Mouse (Mus musculus) hindbrain, embryonic 13.5 days (tissue): ENCODE data around the gene Cggbp1. TPM values are rescaled to one million over a fixed set of nuclear protein-coding genes. Genes with fewer than 3 reads are reported as not detected.
"Not testable (repeated sequence)": the region's sequence is repeated elsewhere in the genome, so short reads cannot be mapped to it uniquely, and the experiment has no call there.

Experiments used
- ATAC-seq: fragments of 200-750 bp; cut with Nextera tagmentation; 2 replicates; pipeline ENCODE4 v1.8.0; 2017; ENCODE audit warnings: moderate TSS enrichment; ENCODE audit not compliant: low FRiP score
- H3K27ac ChIP-seq: fragments of 300-500 bp; sonication (generic); 2 replicates; pipeline ENCODE4 v1.5.1; 2015; ENCODE audit warnings: inconsistent platforms, mild to moderate bottlenecking, moderate library complexity
- H3K27me3 ChIP-seq: fragments of 300-500 bp; sonication (generic); 2 replicates; pipeline ENCODE4 v1.6.1; 2015; ENCODE audit warnings: mild to moderate bottlenecking, inconsistent platforms
- H3K36me3 ChIP-seq: fragments of 300-500 bp; sonication (generic); 2 replicates; pipeline ENCODE4 v1.6.1; 2015; ENCODE audit warnings: mild to moderate bottlenecking, inconsistent platforms
- H3K4me1 ChIP-seq: fragments of 300-500 bp; sonication (generic); replicated peaks from 2 replicates; pipeline ENCODE4 v1.6.1; 2015; ENCODE audit warnings: inconsistent platforms
- H3K4me2 ChIP-seq: fragments of 300-500 bp; sonication (generic); 2 replicates; pipeline ENCODE4 v1.6.1; 2015; ENCODE audit warnings: inconsistent platforms, mild to moderate bottlenecking, moderate library complexity
- H3K4me3 ChIP-seq: fragments of 300-500 bp; sonication (generic); 2 replicates; pipeline ENCODE4 v1.5.1; 2015; ENCODE audit warnings: mild to moderate bottlenecking, inconsistent platforms
- H3K9ac ChIP-seq: fragments of 300-500 bp; sonication (generic); 2 replicates; pipeline ENCODE4 v1.6.1; 2015; ENCODE audit warnings: mild to moderate bottlenecking, inconsistent platforms
- H3K9me3 ChIP-seq: fragments of 300-500 bp; sonication (generic); 2 replicates; pipeline ENCODE4 v1.6.1; 2016; ENCODE audit warnings: inconsistent platforms
- WGBS: fragments of 180-500 bp; shearing (Covaris S2); methylation state at CpG from one replicate; pipeline ENCODE4 v1.1.7; 2015; 5-methylcytosine and 5-hydroxymethylcytosine counted together
- polyA plus RNA-seq: library from polyadenylated mRNA; unstranded; fragments of >200 nt; fragmentation: Nextera tagmentation; extraction: Ambion mirVana; gene quantifications from 2 replicates; pipeline ENCODE4 v1.2.1, GENCODE M21; 2015

The Cggbp1 gene
- polyA plus RNA-seq, 1 experiment from 2014 or later: 72.9 TPM

DNA sequence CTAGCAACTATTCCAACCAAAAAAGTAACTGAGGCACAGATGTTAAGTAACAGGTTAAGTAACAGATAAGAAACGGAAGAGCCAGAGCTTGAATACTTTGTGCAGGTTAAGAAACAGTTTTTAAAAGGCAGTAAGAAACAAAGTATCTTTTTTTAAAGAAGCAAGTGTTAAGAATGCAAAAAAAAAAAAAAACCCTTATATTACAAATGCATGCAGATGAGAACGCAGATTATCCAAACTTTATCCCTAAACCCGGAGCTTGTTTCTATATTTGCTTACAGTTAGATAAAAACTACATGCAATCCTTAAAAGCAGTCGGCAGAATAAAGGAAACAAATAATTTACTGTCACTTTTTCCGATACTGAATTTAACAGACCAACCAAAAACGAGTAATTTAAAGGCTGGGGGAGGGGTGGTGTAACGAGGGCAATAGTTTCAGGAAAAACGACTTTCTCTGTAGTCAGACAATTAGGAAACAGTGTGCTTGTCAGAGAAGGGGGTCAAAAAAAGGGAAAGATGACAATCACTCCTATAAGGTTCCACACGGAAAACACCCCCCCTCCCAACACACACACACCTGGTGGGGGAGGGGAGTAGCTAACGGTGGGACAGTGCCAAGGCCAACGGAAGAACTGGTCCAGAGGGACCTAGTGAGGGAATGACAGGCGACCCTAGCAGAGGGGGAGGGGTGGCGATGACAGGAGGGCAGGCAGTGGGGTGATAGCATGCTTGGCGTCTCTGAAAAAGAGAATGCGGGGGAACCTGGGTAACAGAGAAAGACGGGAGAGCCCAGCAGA, 1.3 kb upstream of the Cggbp1 start:
- peak overlapping the region; percentile 92 for H3K4me3 ChIP-seq
- peaks cover 6% of the 10 kb centered on the region for H3K36me3 ChIP-seq
- ATAC-seq: 0 out of 2 replicates have a peak, but pooled peaks have one; percentile 1
- peak overlapping the region; percentile 89 for H3K4me2 ChIP-seq
- no peaks in the 10 kb centered on the region for H3K27me3 ChIP-seq
- WGBS: 5% methylated on average over 16 of the region's 16 CpGs
- no peaks in the 10 kb centered on the region for H3K9me3 ChIP-seq
- peak overlapping the region; percentile 93 for H3K9ac ChIP-seq
- H3K4me1 ChIP-seq: peaks cover 26% of the 10 kb centered on the region
- H3K27ac ChIP-seq: peak overlapping the region; percentile 98

DNA sequence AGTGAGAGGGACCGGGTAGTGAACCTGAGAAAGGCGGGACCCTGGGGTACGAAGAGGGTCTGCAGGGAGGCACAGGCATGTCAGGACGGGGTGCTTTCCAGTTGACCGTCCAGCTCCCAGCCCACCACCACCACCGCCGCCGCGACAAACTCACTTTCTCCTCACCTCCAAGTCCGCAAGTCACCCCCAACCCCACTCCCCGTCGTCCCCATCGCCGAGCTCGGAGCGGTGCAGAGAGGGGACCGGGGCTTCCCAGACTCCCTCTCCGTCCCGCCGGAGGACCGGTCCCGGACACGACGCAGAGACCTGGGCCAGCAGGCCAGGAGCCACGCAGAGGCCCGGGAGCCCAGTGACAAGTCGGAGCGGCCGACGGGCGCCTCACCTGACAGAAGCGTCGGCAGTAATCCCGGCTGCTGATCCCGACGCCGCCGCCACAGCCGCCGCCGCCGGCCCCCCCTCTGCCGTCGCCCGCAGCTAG, 672 bp upstream of the Cggbp1 start:
- WGBS: 2% methylated on average over 34 of the region's 45 CpGs
- peak; percentile 60; the same call in 1 of the 2 replicates for ATAC-seq

DNA sequence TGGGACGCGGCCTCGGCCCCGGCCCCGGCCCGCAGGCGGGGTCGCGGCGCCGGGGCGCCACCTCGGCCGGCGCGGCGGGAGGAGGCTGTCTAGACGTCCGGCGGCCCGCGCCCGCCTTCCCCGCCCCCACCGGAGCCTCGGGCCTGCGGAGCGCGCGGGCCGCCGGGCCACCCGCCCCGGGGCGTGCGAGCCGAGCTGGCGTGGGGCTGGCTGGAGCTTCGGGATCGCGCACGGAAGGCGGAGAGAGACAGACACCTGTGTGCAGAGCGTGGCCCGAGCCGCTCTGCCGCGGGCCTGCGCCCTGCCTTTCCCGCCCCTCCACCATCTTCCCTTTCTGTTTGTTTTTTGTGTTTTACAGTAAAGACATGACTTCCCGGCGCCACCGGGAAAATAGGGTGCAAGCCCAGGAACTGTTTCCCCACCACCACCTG, 660 bp downstream of the Cggbp1 start:
- peaks cover 26% of the 10 kb centered on the region for H3K4me1 ChIP-seq
- peak overlapping the region; percentile 90 for H3K9ac ChIP-seq
- ATAC-seq: peak; percentile 8

More for the DNA sequence above, 672 bp upstream of the Cggbp1 start:
- H3K36me3 ChIP-seq: peaks cover 12% of the 10 kb centered on the region
- peak overlapping the region; percentile 89 for H3K4me2 ChIP-seq
- H3K4me1 ChIP-seq: peaks cover 26% of the 10 kb centered on the region
- H3K27ac ChIP-seq: peak overlapping the region; percentile 98
- peak overlapping the region; percentile 93 for H3K9ac ChIP-seq
- no peaks in the 10 kb centered on the region for H3K9me3 ChIP-seq
- no peaks in the 10 kb centered on the region for H3K27me3 ChIP-seq
- H3K4me3 ChIP-seq: peak overlapping the region; percentile 92

DNA sequence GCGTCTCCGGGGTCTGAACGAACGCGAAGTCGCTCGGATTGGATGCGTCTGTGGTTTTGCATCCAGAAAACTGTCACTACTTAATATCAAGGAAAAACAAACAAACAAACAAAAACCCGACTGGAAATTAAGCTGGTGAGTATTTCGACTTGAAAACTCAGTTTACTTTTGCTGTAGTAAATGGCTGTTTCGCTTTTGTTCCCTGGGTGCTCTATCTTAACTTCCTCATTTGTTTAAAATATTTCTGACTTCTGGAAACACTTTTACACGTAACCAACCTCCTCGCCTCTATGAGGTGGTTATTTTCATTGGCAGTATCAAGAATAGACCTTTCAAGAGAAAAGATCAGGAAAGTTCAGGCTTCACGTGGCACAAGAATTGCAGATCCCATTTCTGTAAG, 1.1 kb downstream of the Cggbp1 start:
- peak overlapping the region; percentile 98; the same call in 1 of the 2 replicates for H3K27ac ChIP-seq
- no peak for ATAC-seq
- H3K4me3 ChIP-seq: peak overlapping the region; percentile 92
- H3K27me3 ChIP-seq: no peaks in the 10 kb centered on the region
- peak overlapping the region; percentile 71 for H3K4me2 ChIP-seq
- H3K9ac ChIP-seq: peak overlapping the region; percentile 90
- no peaks in the 10 kb centered on the region for H3K9me3 ChIP-seq
- 8% methylated on average over 14 of the region's 14 CpGs for WGBS
- H3K36me3 ChIP-seq: peaks cover 18% of the 10 kb centered on the region
- H3K4me1 ChIP-seq: peaks cover 26% of the 10 kb centered on the region

More for the DNA sequence above, 660 bp downstream of the Cggbp1 start:
- Histone ChIP-seq H3K4me3 (peak overlapping the region; percentile 92), H3K4me2 (peak overlapping the region; percentile 71), H3K36me3 (peaks cover 18% of the 10 kb centered on the region), H3K9me3 (no peaks in the 10 kb centered on the region), H3K27me3 (no peaks in the 10 kb centered on the region), H3K27ac (peak overlapping the region; percentile 98)
- WGBS: under 1% methylated on average over 41 of the region's 53 CpGs

DNA sequence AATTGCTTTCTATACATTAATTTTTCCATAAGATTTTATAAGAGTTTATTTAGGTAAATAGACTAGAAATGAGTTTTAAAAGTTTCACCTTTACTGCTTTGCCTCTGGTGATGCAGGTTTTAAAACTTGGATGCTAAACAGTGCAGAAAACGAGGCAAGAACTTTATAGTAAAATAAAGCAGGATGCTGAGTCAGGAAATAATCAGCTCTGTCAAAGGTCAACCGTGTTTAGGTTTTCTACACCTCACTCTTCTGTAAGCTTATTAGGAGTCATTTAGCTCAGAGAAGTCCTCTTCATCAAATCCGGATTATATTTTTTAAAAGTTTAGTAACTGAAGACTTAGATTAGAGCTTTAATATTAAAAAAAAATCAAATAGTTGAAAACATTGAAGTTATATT, 5.2 kb downstream of the Cggbp1 start:
- WGBS: 91% methylated on average over 3 of the region's 3 CpGs
- no peaks in the 10 kb centered on the region for H3K9me3 ChIP-seq
- no peaks in the 10 kb centered on the region for H3K27me3 ChIP-seq
- no peak overlapping the region for H3K9ac ChIP-seq
- H3K36me3 ChIP-seq: peaks cover 18% of the 10 kb centered on the region
- no peak overlapping the region for H3K4me3 ChIP-seq
- peaks cover 19% of the 10 kb centered on the region for H3K4me1 ChIP-seq
- no peak overlapping the region for H3K27ac ChIP-seq
- ATAC-seq: no peak
- H3K4me2 ChIP-seq: no peak overlapping the region

DNA sequence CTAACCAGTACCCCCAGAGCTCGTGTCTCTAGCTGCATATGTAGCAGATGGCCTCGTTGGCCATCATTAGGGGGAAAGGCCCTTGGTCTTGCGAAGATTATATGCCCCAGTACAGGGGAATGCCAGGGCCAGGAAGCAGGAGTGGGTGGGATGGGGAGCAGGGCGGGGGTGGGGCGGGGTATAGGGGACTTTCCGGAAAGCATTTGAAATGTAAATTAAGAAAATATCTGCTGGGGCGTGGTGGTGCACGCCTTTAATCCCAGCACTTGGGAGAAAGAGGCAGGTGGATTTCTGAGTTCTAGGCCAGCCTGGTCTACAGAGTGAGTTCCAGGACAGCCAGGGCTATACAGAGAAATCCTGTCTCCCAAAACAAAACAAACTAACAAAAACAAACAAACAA, 14.0 kb downstream of the Cggbp1 start:
- H3K36me3 ChIP-seq, H3K27me3 ChIP-seq, H3K9me3 ChIP-seq, H3K4me1 ChIP-seq, H3K4me2 ChIP-seq, H3K4me3 ChIP-seq, H3K27ac ChIP-seq, ATAC-seq, H3K9ac ChIP-seq: not testable (repeated sequence)
- WGBS: 89% methylated on average over 8 of the region's 8 CpGs

DNA sequence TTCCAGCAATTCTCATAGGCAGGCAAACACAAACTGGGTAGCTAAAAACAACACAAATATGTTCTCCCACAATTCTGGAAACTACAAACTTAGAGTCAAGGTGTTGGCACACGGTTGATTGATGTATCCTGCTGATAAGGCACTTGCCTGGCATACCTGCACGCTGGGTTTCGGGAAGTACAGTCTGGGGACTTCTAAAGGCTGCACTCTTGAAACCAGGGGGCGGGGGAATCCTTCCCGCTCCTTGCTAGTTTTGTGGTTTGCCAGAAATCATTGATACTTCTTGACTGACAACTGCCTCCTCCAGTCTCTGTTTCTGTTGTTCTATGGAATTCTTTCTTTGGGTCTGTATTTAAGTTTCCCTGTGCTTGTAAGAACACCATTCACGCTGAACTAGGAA, 16.8 kb downstream of the Cggbp1 start:
- Histone ChIP-seq H3K27me3 (no peaks in the 10 kb centered on the region), H3K4me1 (no peaks in the 10 kb centered on the region), H3K9me3 (no peaks in the 10 kb centered on the region), H3K4me2 (no peak overlapping the region), H3K4me3 (no peak overlapping the region), H3K9ac (no peak overlapping the region), H3K27ac (no peak overlapping the region), H3K36me3 (no peaks in the 10 kb centered on the region)
- ATAC-seq: no peak
- WGBS: 75% methylated on average over 6 of the region's 6 CpGs

DNA sequence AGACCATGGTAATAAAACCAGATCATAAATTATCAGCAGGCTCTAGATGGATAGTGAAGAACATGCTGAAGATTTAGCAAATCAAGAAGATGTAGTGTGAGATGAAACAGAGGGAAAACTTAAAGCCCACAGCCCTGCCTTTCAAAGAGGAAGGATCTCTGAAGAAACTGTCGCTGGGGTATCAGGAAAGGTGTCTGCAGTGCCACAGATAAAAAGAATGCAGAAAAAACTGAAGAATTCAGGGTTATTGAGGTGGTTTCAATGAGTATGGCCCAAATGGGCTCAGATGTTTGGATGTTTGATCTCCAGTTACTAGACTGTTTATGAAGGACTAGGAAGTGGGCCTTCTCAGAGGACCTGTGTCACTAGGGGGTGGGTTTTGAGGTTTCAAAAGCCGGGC, 17.8 kb downstream of the Cggbp1 start:
- H3K27ac ChIP-seq: no peak overlapping the region
- ATAC-seq: no peak
- no peaks in the 10 kb centered on the region for H3K9me3 ChIP-seq
- H3K4me1 ChIP-seq: peaks cover 4% of the 10 kb centered on the region
- H3K4me3 ChIP-seq: no peak overlapping the region
- 75% methylated on average over 2 of the region's 2 CpGs for WGBS
- no peak overlapping the region for H3K4me2 ChIP-seq
- no peaks in the 10 kb centered on the region for H3K36me3 ChIP-seq
- no peaks in the 10 kb centered on the region for H3K27me3 ChIP-seq
- no peak overlapping the region for H3K9ac ChIP-seq

DNA sequence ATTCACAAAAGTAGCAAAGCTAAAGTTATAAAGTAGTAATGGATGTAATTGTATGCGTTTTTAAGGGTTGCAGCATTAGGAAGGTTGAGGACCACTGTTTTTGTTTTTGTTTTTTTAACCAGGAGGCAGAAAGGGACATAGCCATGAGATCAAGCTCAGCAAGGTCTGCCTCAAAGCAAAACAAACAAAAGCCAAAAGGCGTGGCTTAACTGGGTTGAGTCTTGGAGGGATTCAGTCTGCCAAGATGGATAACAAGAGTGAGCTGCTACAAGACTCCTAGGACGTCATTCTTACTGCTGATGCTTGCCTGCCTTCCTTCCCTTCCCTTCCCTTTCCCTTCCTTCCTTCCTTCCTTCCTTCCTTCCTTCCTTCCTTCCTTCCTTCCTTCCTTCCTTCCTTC, 20.5 kb downstream of the Cggbp1 start:
- WGBS: 33% methylated on average over 3 of the region's 3 CpGs
- H3K4me3 ChIP-seq: no peak overlapping the region
- ATAC-seq: no peak
- H3K4me1 ChIP-seq: peaks cover 4% of the 10 kb centered on the region
- H3K9ac ChIP-seq: no peak overlapping the region
- H3K4me2 ChIP-seq: no peak overlapping the region
- no peaks in the 10 kb centered on the region for H3K27me3 ChIP-seq
- H3K36me3 ChIP-seq: no peaks in the 10 kb centered on the region
- H3K9me3 ChIP-seq: no peaks in the 10 kb centered on the region
- no peak overlapping the region for H3K27ac ChIP-seq

DNA sequence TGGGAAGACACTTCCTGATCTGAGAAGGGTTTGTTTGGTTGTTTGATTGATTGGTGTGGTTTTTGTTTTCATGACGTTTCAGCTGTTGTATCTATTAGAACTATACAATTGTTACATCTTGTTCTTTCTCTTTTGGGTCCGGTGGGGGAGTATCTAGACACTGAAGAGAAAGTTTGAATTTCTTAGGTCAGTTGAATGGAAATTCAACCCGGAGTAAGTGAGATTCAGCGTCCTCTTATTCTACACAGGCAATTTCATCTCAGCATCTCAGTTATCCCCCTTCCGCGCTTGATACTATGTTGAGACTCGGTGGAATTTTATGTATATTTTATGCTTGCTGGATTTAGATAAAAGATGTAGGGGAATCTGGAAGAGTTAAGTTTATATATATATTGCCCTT, 21.0 kb downstream of the Cggbp1 start:
- 11% methylated on average over 7 of the region's 7 CpGs for WGBS
- peak overlapping the region; percentile 65 for H3K4me2 ChIP-seq
- H3K27ac ChIP-seq: no peak overlapping the region
- peaks cover 4% of the 10 kb centered on the region for H3K4me1 ChIP-seq
- peak overlapping the region; percentile 52 for H3K4me3 ChIP-seq
- no peaks in the 10 kb centered on the region for H3K9me3 ChIP-seq
- H3K27me3 ChIP-seq: no peaks in the 10 kb centered on the region
- no peak for ATAC-seq
- H3K36me3 ChIP-seq: no peaks in the 10 kb centered on the region
- H3K9ac ChIP-seq: no peak overlapping the region

DNA sequence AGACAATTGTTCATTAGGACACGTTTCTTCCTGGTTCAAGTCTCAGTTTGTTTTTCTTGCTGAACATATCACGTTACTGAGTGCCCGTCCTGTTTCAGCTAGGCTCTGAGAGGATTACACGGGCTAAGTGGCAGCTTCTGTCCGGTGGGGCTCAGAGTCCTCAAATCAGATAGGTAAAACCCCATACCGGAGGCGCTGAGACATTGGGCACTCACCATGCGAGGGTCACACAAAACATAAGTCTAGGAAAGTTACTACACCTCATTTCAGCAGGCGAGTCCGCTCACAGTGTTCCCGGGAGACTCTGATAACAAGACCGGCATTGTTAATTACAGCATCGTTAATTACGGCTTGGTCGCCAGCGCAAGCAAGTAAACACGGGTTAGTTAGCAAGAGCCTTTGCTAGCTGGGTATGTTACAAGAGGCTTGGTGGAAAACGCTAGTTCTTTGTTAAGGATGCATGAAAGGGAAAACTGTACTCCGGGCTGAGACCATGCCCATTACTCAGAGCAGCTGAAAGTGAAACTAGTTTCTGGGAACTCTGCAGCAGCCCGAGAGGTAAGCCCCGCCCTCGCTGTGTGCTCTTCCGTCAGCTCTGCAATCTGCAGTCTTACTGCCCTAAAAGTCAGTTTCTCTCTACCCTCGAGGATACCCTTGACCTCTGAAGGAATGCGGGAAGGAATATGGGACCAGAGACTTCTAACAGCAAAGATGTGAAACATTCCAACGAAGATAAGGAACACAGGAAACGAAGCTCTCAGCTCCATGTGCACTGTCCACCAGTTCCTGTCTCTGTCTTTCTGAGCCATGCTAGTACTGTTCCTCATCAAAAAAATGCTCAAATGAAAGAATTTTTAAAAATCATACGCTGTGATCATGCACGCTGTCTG, 21.9 kb downstream of the Cggbp1 start:
- 4% methylated on average over 29 of the region's 29 CpGs for WGBS
- peak; percentile 91 for ATAC-seq
- H3K27ac ChIP-seq: peak overlapping the region; percentile 71

DNA sequence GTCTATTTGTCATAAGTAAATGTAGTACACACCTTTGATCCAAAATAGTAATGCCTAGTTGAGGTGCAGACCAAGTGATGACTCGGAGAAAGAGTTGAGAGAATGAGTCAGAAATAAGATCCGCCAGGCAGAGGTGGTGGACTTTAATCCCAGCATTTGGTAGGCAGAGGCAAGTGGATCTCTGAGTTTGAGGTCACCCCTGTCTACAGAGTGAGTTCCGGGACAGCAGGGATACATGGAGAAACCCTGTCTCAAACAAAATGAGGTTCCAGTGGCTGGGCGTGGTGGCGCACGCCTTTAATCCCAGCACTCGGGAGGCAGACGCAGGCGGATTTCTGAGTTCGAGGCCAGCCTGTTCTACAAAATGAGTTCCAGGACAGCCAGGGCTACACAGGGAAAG, 23.6 kb downstream of the Cggbp1 start:
- ATAC-seq: no peak
- Histone ChIP-seq H3K9me3 (no peaks in the 10 kb centered on the region), H3K27ac (no peak overlapping the region), H3K27me3 (no peaks in the 10 kb centered on the region), H3K4me1 (peaks cover 4% of the 10 kb centered on the region), H3K9ac (no peak overlapping the region), H3K36me3 (no peaks in the 10 kb centered on the region), H3K4me2 (no peak overlapping the region), H3K4me3 (no peak overlapping the region)
- 95% methylated on average over 10 of the region's 10 CpGs for WGBS

More for the DNA sequence above, 21.9 kb downstream of the Cggbp1 start:
- Histone ChIP-seq H3K4me3 (peak overlapping the region; percentile 52), H3K9ac (peak overlapping the region; percentile 70), H3K36me3 (no peaks in the 10 kb centered on the region), H3K9me3 (no peaks in the 10 kb centered on the region), H3K27me3 (no peaks in the 10 kb centered on the region), H3K4me1 (peaks cover 4% of the 10 kb centered on the region), H3K4me2 (peak overlapping the region; percentile 65)
